Mouse (Mus musculus) gastrocnemius, postnatal 14 days (tissue): ENCODE results near the gene Cdnf. TPM values are rescaled to one million over a fixed set of nuclear protein-coding genes. Genes with fewer than 3 reads are reported as not detected.

Source experiments
- DNase-seq: peaks from one replicate; pipeline ENCODE4 v3.0.0; 2021; ENCODE audit warnings: mixed read lengths
- intact Hi-C: fragments of 180-260 bp; cut with DNase I; formaldehyde crosslinking; loops from one replicate; pipeline ENCODE4 v1.15.1; 2025; ENCODE audit warnings: low total_unique reads
- long read RNA-seq, 2 experiments: library from polyadenylated mRNA; stranded (forward); transcript quantifications; one replicate each; pipeline ENCODE4 v2.0.0; 2021
- total RNA-seq, 2 experiments: library from RNA; stranded (reverse); gene quantifications; 2 replicates each; pipeline ENCODE4 v1.2.3; 2021

Gene Cdnf
- 10 to 100 TPM; 22.1 to 24.0 TPM for total RNA-seq
- long read RNA-seq, experiment 1, transcript Cdnf-201 (4 exons, 3,013 nt) = major isoform, 9 of 14 reads
- long read RNA-seq, experiment 1, partial matches to known transcripts = 0 of 14 reads
- long read RNA-seq, experiment 1, other reads (novel, unspliced or antisense) = 5 of 14 reads
- long read RNA-seq, experiment 2, partial matches to known transcripts = 0 of 5 reads
- long read RNA-seq, experiment 2, other reads (novel, unspliced or antisense) = 3 of 5 reads

DNA sequence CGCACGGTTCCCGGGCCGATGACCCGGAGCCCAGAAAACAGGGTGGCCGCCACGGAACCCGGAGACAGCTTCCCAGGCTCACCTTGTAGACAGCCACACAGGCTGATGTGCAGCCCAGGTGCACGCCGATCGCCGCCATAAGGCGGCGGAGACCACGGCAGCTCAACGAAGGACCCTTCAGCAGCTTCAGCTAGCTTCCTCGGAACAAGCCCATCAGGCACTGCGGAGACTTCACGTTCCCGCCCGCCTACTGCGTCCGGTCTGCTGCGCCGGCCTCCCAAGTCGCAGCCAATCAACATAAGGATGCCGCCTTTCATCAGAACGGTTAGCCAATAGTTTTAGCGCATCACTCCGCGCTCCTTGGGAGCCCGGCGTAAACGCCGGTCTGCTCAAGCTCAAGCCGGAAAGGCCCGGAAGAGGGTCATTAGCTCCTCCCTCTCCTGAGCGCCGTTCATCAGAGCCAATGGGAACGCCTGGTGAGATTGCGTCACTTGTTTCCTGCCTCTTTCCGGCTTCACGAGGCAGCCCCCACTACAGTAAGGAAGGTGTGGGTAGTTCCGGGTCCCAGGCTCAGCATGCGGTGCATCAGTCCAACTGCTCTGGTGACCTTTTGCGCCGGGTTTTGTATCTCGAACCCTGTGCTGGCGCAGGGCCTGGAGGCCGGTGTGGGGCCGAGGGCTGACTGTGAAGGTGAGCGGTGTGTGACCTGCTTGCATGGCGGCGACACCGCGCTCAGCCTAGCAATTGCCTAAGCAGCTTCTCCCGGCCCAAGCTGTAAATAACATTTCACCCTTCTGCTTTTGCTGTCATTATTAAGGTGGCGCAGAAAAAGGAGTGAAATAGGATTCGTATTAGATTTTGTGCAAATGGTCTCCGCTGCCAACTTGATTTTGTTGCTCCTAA is at the start of gene Cdnf, which contains the start of the genes Gm45902 and Hspa14:
Gene Cdnf, plus strand, starts transcription at position 479 of the 903 bp plus-strand sequence.
Gene Gm45902, minus strand, starts transcription at position 239 of the 903 bp plus-strand sequence.
Gene Hspa14, minus strand, starts transcription at position 263 of the 903 bp plus-strand sequence.
- intact Hi-C loops = no loop called here
- DNase-seq = peak; percentile 93

DNA sequence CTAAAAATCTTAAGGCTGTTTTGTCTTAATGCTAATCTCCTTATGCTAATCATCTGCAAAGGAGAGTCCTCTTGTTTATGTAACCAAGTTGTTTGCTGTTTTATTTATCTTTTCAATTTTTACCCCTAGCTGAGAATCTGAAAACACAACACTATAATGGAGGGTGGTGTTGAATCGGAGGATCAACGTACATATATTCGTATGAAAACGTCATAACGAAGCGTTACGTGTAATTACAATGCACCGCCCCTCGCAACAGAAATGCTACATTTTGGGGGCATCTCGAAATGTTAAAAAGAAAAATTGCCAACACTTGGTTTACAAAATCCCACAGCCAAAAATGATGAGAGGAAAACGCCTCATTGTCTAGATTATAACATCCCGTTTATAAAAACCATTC is 38.9 kb upstream of the Cdnf start:
- intact Hi-C loops = no loop called here
- DNase-seq = no peak

- DNase-seq = peak; percentile 34
- intact Hi-C loops = no loop called here
Observed at GRCm38 (mm10) chr2:3474361-3474805, 38.4 kb upstream of the Cdnf start.

DNA sequence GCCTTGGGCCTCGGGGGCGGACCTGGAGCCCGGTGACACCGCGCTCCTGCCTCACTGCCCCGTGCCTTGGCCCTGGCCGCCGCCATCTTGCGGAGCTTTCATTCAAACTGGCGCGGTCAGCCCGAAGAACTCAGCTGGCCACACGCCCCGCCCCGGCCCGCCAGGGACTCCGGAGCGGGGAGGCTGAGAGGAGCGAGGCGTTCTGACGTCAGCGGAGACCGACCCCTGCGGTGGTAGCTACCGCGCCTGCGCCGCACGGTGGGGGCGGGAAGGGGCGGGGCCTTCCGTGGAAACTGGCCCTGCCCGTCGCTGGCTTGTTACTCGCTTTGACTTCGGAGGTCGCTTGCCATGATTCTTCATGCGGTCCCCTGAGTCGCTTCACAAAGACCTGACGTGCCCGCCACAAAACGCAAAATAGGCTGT is 38.0 kb upstream of the Cdnf start, which contains the start of gene Suv39h2:
Gene Suv39h2, minus strand, starts transcription at position 171 of the 423 bp plus-strand sequence.
- intact Hi-C loops = no loop called here

GRCm38 (mm10) chr2:3475746-3476251 is 37.0 kb upstream of the Cdnf start:
- intact Hi-C loops = no loop called here
- DNase-seq = no peak

More for the DNA sequence above, 38.0 kb upstream of the Cdnf start, which contains the start of gene Suv39h2:
- DNase-seq = peak; percentile 98

GRCm38 (mm10) chr2:3480239-3480638 is 32.6 kb upstream of the Cdnf start:
- no peak for DNase-seq
- intact Hi-C loops = no loop called here

DNA sequence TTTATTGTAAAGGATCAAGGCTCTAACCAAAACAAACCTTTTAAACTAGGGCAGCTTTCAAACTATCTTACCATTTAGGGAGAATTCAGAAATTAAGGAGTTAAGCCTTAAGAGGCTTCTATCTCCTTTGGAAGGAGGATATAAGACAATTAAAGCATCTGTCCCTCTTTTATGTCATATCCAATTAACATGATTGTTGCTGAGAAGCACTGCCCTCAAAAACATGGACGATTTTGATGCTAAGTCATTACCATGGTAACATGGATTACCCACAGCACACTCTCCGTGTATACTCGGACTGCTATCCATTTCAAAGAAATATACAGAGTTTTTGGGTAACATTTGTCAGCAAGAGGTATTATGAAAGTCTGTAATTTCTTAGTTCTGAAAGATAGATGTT is 23.0 kb upstream of the Cdnf start:
- intact Hi-C loops = no loop called here
- DNase-seq = no peak

GRCm38 (mm10) chr2:3493833-3494409 is 18.9 kb upstream of the Cdnf start:
- intact Hi-C loops = no loop called here

GRCm38 (mm10) chr2:3499543-3499942 is 13.3 kb upstream of the Cdnf start:
- intact Hi-C loops = no loop called here
- no peak for DNase-seq

More at GRCm38 (mm10) chr2:3493833-3494409, 18.9 kb upstream of the Cdnf start:
- no peak for DNase-seq

DNA sequence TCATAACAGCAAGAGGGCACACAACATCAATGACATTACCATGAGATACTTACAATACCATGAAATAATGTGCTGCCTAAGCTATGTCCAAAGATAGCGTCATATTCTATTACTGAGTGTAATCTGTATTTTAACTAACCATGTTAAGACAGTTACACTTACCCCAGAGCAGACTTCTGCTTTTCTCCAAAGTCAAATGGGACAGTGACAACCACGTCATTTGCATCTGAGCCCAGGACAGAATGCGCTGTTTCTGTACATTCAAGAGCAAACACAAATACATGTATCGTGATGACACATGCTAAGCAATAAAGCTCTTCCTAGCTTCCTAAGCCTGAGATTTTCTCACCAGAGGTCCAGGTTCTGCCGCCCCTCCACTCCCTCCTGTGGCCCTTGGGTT is 11.9 kb upstream of the Cdnf start:
- no peak for DNase-seq
- intact Hi-C loops = no loop called here

DNA sequence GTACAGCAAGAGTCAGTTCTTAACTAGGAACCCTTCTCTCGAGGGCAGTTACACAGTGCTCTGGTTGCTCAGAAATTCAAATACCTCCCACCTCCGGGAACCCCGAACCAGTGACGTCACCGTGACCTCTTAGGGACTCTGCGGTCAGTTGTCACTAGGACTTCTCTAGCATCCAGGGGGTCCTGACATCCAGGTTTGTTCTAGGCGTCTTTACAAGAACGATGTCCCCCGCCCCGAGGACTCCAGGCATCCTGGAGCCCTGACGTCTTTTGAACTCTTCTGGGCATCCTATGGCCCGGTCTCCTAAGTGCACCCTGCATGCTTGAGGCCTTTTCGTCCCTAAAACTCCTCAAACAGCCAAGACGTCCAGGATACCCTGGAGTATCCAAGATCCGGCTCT is 754 bp upstream of the Cdnf start:
- DNase-seq = no peak
- intact Hi-C loops = no loop called here

DNA sequence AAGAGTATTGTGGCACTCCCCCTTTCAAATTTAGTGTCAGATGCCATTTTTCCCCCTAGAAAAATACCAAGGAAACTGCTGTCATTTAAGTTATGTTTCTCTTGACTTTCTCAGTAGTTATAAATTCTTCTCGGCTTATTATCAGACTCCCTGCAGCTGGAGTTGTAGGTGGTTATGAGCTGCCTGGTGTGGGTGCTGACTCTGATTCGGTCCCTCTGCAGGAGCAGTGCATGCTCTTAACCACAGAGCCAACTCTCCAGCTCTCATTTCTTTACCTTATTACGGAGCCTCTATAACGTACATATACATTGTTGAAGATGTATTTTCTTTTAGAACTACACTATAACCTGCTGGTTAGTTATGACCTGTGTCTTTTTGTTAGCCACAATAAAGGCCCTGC is 9.7 kb downstream of the Cdnf start:
- intact Hi-C loops = no loop called here
- no peak for DNase-seq

DNA sequence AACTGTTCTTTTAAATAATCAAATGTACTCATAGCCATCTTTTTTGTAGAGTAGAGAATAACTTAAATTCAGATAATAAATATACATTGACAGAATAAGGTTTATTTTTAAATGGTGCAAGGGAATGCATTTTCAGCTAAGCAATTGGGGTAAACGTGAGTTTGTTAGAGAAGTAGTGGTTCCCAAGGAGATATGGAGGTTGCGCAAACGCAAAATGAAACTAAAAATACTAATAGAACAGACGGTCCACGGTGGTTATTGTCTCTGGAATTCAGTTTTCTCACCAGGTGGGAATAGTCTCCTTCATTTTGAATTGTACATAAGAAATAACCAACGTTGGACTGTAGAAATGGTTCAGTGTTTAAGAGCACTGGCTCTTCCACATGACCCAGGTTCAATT is 13.5 kb downstream of the Cdnf start:
- DNase-seq = no peak
- intact Hi-C loops = no loop called here

DNA sequence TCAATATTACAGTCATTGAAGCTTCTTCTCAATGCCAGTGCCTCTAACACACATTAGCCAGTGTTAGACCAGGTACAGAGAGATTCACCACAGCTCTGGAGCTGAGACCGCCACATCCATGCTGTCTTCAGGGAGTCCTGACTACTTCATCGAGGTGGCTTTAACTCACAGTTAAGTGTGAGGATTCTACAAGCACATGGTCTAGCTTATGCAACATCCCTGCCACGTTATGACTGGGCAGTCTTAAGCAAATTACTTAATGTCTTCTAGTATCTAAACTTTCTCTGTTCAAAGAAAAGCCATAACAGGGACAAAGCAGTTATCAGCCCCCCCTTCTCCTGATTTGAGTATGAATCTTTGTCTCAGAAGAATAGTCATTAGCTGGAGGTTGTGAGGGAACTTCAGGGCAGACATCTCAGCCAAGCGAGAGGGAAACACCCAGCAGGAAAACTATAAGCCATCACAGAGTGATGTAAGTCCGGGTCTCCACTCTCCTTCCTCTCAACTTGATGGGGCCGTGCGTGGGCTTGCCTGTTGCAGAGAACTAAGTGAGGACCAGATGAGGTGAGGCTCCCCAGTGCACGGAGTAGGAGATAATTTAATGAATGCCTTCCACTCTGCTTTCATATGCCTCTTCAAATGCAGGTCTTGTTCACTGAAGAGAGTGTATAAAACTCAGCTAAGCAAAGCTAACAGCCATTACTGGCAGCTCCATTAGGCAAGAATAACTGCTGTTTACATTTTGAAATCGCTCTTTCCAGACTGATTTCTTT is 28.7 kb downstream of the Cdnf start:
- intact Hi-C loops = no loop called here
- no peak for DNase-seq

- intact Hi-C loops = no loop called here
- no peak for DNase-seq
Observed at GRCm38 (mm10) chr2:3546055-3546454, 33.2 kb downstream of the Cdnf start.

GRCm38 (mm10) chr2:3546588-3546987 is 33.8 kb downstream of the Cdnf start:
- DNase-seq = peak; percentile 40
- intact Hi-C loops = no loop called here

GRCm38 (mm10) chr2:3570186-3570585 is 57.4 kb downstream of the Cdnf start, which contains the start of gene Fam107b:
Gene Fam107b (plus strand): TSS chr2:3570488.
- intact Hi-C loops = no loop called here
- no peak for DNase-seq

- DNase-seq = no peak
- intact Hi-C loops = no loop called here
Observed at GRCm38 (mm10) chr2:3570606-3571005, 57.8 kb downstream of the Cdnf start.

DNA sequence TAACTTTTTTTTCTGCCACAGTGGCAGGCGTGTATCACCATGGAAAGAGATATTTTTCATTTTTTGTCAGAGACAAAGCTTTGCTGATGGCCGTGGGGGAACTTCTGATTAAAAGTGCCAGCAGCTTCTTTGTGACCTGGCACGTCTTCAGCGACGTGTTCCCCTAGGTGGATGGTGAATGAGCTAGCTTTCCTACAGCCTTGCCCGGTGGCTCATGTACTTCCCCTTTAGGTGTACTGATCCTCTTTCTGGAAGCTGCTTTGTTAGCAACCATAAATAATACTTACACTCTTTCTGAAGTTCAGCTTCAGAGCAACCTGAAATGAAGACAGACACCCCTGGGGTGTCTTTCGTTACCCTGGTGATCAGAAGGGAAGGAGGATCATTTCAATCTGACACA is 61.1 kb downstream of the Cdnf start:
- DNase-seq = no peak
- intact Hi-C loops = loop anchor here (2.0 kb wide), 1 partner anchor 63 kb away; no protein-coding TSS in a partner anchor
